Mouse (Mus musculus) left cerebral cortex, adult 11 months (tissue): ENCODE measurements around the gene Ipo8.

Experiments used
- DNase-seq: peaks from one replicate; pipeline ENCODE4 v3.0.0; 2022; ENCODE audit warnings: low spot score

The Ipo8 gene

GRCm38 (mm10) chr6:148830748-148831727, at the start of gene Ipo8:
Gene Ipo8 (minus strand): TSS chr6:148831467.
- DNase-seq: peak; percentile 95

DNA sequence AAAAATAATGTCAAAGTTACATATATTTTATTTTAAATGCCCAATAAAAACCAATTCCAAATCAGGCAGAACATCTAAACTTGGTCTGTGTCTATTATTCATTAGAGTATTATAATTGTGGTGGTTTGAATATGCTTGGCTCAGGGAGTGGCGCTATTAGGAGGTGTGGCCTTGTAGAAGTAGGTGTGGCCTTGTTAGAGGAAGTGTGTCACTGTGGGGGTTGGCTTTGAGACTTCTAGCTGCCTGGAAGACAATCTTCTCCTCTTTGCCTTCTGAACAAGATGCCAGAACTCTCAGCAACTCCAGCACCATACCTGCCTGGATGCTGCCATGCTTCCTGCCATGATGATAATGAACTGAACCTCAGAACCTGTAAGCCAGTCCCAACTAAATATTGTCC, 42.6 kb upstream of the Ipo8 start:
- no peak for DNase-seq

DNA sequence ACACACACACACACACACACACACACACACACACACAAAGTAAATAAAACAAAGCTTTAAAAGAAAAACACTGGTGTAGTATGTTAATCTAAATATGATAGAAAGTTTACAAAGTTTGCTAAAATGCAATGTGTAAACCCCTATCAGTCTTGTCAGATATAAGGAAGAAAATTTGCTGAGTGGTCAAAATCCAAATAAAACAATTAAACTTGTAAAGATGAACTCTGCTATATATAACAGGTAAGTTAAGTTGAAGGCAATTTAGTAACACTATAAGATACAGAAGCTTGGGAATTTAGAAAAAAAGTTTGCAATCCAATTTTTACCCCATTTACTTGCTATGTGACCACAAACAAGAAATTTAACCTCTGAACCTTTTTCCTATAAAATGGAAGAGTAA, 14.4 kb upstream of the Ipo8 start:
- no peak for DNase-seq

DNA sequence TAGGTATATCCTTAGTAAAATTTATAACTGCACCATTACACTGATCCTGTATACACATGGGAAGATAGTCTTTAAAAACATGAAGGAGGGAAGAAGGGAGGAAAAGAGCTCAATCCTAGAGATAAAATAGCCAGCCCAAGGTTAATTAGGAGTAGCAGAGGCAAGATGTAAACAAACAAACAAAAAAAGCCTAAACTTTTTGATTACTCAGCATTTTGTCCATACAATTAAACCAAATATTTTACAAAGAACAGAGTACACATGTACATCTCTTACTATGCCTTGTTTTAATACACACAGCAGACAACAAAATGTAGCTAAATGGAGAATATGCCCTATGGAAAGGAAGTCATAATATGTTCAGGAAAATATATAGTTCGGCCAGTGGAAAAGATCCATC, 10.5 kb upstream of the Ipo8 start:
- DNase-seq: no peak

DNA sequence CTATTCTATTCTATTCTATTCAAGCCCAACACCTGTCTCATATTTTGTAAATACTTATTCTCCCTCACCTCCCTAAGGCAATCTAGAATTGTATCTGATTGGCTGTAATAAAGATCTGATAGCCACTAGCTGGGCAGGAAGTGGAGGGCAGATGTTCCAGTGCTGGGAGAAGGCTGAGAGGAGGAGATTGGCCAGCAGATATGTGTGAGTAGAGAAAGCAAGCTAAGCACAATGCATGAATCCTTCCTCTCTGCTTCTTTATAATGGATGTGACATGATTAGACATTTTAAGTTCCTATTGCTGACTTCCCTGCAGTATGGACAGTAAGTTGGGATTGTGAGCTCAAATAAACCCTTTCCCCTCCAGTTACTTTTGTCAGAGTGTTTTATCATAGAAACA, 7.2 kb upstream of the Ipo8 start:
- DNase-seq: no peak

- no peak for DNase-seq
Measured at GRCm38 (mm10) chr6:148831728-148832121, 458 bp upstream of the Ipo8 start.

GRCm38 (mm10) chr6:148830355-148830747, 916 bp downstream of the Ipo8 start:
- DNase-seq: no peak

DNA sequence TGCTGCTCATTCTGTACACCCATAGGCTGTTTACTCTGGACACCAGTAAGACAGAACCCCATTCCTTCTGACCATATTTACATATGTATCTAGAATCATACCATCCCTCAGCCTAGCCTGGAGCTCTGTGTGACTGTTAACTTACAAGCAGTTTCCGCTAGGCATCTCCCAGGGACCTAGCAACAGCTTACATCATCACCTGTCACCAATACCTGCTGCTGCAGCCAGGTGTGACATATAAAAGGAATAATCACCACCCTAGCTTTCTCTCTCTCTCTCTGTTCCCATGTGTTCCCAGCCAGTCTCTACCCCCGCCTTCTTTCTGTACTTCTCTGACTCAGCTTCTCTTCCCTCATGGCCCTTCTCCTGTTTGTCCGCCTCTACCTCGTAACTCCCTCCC, 5.1 kb downstream of the Ipo8 start:
- no peak for DNase-seq

GRCm38 (mm10) chr6:148818624-148819343, 12.5 kb downstream of the Ipo8 start:
- no peak for DNase-seq

GRCm38 (mm10) chr6:148816751-148817150, 14.5 kb downstream of the Ipo8 start:
- DNase-seq: no peak

DNA sequence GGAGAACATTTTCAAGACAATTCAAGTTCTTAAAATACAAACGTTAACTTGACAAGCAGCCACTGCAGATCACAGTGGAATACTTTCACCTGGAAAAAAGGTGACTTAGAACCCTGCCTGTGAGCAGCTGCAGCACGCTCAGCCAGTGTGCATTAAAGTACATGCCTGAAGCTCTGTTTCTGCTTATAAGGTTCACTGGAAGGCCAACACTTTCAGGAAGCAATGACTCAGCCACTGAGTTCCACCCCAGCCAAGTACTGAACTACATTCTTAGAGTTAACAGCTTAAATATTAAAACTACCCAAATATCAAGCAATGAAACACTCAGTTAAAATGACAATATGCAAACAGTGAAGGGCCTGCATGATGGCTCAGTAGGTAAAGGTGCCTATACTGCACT, 20.1 kb downstream of the Ipo8 start:
- DNase-seq: no peak

DNA sequence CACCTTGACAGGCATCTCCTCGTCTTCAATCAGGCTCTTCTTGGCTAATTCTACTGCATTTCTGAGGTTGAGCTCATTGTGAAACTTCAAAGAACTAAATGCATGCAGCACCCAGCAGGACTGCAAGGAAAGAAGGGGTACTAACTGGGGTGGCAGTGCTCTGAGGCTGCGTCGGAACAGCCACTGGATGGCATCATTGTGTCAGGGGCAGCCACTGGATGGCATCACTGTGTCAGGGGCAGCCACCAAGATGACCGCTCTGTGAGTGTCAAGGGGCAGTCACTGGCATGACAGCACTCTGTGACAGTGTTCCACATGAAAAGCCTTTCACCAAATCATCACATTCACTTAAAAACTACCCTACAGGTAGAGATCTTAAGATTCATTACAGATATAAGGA, 31.5 kb downstream of the Ipo8 start:
- no peak for DNase-seq

- DNase-seq: no peak
Measured at GRCm38 (mm10) chr6:148795145-148795544, 36.1 kb downstream of the Ipo8 start.

- no peak for DNase-seq
Measured at GRCm38 (mm10) chr6:148789010-148789673, 42.1 kb downstream of the Ipo8 start.

GRCm38 (mm10) chr6:148786186-148786585, 45.1 kb downstream of the Ipo8 start:
- DNase-seq: no peak

DNA sequence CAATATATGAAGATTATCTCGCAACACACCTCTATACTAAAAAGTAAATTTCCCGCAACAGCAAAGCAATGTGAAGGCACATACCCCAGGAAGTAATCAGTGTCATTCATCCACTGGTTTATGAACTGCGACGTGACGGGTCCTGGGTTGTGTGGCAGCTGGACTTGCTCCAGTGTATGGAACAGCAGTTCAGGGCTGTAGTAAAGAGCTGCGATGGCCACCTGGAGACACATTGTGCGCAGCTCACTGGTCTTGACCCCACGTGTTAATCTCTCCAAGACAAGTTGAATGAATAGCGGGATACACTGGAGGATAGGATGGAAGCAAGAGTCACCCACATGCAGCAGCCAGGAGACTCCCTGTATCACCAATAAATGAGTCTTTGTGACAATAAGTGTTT, 46.8 kb downstream of the Ipo8 start:
- DNase-seq: no peak

GRCm38 (mm10) chr6:148776236-148776635, 55.0 kb downstream of the Ipo8 start:
- no peak for DNase-seq

GRCm38 (mm10) chr6:148771423-148771822, 59.8 kb downstream of the Ipo8 start:
- DNase-seq: no peak

DNA sequence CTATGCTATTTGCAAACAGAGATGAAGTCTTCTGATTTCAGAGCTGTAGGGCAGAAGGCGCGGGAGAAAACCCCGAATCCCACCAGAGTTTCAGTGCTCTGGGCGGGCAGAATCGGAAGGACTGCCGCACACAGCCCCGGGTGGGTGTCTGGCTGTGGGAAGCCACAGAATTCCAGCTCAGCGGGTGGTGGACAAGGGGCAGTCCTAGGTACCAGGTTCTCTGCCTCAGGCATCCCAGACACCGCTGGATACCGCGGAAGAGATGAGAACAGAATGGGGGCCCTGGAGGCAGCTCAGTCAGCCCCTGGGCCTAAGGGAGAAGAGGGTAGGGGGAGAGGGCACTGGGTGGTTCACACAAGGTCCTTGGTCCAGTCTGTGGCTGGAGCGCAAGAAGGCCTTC, 62.8 kb downstream of the Ipo8 start:
- no peak for DNase-seq

DNA sequence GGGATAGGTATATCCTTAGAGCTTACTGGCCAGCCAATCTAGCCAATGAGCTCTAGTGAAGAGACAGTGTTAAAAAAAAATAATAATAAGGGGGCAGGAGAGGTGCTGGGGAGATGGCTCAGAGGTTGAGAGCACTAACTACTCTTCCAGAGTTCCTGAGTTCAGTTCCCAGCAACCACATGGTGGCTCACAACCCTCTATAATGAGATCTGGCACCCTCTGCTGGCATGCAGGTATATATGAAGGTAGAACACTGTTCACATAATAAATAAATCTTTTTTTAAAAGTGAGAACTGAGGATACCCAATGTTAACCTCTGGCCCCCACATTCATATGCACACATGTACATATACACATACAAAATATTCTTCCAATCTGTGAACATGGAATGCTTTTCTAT, 64.0 kb downstream of the Ipo8 start:
- DNase-seq: no peak

DNA sequence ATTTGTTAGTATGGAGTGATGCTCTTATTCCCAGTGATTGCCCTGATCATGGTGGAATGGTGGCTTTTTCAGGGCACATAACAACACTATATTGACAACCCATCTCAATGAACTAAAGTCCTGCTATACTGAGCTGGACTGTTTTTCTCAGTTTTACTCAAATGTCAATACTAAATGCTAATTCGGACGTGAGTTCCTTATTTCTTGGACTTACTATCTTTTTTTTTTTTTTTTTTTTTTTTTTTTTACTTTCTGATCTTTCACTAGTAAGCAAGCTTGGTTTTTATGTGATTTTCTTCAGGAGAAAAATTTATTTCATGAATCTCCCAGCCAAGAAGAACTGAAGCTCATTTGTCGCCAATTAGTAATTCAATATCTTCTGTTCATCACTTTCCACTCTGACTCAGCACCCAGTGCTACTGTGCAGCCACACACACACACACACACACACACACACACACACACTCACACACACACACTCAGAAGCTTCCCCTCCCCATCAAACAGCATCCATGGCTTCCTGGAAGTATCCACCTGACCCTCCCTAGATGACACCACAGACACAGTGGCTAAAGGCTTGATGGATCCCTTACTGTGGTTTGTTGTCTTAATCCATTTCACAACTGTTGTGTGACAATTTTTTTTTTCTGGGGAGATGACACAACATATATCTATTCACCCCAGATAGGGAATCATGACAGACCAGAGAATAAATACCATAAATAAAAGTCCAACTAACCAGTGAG, 69.1 kb downstream of the Ipo8 start:
- DNase-seq: no peak

- no peak for DNase-seq
Measured at GRCm38 (mm10) chr6:148761475-148761874, 69.8 kb downstream of the Ipo8 start.
